Mouse (Mus musculus) embryo, embryonic 10.5 days (tissue): ENCODE results near the gene Tm4sf1.

Source experiments
- DNase-seq: peaks from one replicate; pipeline ENCODE4 v3.0.0-alpha.2; 2015; ENCODE audit warnings: low spot score

Gene Tm4sf1

DNA sequence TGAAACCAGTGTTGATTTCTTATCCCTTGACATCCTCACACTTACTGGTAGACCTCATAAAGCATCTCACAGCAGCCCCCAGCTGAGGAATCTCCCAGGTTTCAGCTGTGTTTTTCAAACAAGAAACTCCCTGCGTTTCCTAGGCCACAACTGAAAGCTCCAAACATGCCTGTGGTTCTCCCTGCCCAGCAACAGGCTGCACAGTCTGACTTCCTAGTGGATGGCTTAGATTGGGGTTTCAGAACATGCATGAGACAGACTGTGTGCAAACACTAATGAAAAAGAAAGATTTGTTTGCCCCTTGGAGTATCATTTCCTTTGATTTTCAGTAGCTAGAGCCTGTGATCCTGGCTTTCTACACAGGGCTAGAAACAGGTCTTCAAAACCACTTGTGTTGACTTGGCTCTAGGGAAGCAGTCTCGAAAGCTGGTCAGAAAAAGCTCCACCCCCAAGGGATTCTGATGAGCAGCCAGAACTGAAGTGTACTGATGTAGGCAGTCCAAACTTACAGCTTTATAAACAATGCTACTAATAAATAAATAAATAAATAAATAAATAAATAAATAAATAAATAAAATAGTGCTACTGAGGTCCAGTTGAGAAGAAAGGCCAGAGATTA lies at the start of gene Tm4sf1:
Gene Tm4sf1 (minus strand): TSS at position 68 of the 619 bp plus-strand sequence.
- no peak for DNase-seq

DNA sequence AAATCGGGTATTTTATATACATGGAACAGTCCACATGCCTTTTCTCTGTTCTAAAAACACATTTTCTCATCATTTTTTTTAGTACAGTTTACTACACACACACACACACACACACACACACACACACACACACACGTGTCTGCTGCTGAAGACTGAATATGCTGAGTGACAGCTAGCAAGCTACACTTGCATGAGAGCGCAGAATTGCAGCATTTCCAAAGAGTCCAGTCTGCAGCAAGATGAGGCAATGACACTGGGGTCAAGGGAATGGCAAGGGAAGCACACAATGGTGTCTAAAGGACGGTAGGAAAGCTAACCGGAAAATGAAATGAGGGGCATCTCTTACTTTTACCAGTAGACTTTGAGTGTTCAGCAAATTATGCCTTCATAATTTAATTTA lies 43.0 kb upstream of the Tm4sf1 start:
- no peak for DNase-seq

DNA sequence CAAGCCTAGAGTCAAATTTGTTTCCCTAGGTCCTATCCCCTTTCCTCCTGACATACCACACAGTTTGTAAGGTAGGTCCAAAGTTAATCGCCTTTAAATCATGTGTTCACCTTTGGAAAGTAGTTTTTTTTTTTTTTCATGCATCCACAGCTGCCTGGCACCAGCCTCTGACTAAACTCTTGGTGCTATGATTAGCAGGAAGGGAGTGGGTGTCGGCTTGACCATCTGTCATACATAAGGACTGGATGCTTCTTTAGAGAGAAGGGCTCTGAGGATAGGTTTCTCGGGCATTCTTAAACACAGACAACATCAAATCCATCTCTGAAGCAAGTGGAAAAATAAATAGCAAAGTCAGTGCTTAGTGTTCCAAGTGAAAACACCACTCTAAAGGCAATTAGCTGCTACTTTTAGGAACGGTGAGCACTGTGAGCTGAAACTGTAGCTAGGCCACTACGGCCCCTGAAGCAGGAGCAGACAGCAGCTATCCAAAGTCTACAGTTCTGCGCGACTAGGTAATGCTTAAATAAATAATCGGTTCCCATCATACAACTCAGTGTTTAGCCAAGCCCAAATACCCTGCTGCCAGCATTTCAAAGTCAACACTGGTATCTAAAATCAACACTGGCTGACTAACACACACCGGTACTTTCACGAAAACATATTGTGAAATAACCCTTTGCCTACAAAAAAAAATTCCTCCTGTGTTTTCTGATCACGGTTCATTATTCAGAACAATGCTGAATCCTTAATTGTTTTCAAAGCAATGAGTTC lies 42.2 kb upstream of the Tm4sf1 start:
- DNase-seq: no peak

DNA sequence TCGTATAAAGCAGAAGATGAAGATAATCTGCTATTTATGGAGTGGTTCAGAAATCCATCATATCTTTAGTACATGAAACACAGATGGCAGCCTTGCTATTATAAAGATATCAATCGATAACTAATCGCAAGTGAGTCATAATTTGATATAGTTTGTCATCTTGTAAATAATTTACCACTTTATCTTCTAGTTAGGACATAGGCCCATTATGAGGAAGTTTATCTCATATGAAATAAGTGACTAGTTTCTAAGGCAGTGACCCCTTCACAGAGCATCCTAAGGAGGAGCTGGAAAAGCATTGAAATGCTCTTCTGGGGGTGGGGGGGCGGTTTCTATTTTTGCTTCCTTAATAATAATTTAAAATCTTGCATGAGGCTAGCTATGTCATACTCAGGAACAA lies 41.2 kb upstream of the Tm4sf1 start:
- no peak for DNase-seq

DNA sequence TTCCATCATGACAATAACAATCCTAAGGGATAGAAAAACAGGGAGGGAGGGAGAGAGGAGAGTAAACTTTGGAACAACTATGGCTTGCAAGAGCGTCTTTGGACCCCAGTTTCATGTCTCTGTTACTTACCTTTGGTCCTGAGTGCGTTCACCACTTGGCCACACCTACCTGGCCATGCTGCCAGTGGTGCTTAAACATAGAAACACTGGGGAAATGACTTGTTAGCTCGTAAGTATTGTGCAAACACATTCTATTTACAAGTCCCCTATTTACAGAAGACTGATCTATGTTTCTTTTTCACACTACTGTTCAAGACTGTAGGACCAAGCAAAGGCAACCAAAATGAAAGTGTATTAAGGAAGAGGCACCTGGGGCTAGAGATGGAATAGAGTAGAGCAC lies 39.5 kb upstream of the Tm4sf1 start:
- DNase-seq: no peak

GRCm38 (mm10) chr3:57335080-57335815 lies 33.5 kb upstream of the Tm4sf1 start:
- no peak for DNase-seq

- no peak for DNase-seq
Measured at GRCm38 (mm10) chr3:57327941-57328340, 26.2 kb upstream of the Tm4sf1 start.

DNA sequence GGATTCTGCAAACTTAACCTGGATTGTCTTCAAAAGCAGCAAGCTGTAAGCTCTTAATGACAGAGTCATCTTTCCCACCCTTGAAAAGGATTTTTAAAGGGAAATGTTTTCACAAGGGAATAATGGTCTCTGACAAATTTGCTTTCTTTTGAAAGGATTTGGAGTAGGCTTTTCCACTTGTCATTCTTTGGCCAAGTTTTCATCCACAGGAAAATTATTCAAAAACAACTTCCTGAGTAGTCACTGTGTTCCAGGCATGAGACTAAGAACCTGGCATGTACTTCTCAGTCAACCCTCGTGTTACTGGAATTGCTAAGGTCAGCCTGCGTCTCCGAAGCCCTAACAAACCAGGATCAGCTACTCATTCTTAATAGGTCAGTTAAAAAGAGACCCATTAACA lies 5.3 kb upstream of the Tm4sf1 start:
- no peak for DNase-seq

- no peak for DNase-seq
Measured at GRCm38 (mm10) chr3:57305564-57305963, 3.8 kb upstream of the Tm4sf1 start.

GRCm38 (mm10) chr3:57304484-57304883 lies 2.7 kb upstream of the Tm4sf1 start:
- no peak for DNase-seq

DNA sequence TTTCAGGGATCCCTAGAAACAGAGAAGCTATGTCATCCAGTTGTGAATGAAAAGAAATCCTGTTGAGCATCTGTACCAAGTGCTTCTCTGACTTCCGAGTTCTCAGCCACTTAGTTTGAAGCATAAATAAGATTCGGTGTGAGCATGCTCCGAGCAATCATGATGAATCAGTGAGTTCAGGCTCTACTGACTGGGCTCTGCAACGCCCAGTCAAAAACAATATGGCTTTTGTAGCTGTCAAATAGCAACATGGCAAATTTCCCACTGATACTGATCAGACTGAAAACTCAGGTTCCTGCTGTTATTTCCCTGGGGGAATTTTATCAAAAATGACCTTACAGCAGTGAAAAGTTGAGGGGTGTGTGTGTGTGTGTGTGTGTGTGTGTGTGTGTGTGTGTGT lies 2.3 kb upstream of the Tm4sf1 start:
- DNase-seq: no peak

- no peak for DNase-seq
Measured at GRCm38 (mm10) chr3:57303486-57303885, 1.7 kb upstream of the Tm4sf1 start.

GRCm38 (mm10) chr3:57302886-57303285 lies 1.1 kb upstream of the Tm4sf1 start:
- DNase-seq: no peak

- DNase-seq: no peak
Measured at GRCm38 (mm10) chr3:57301366-57301765, 422 bp downstream of the Tm4sf1 start.

DNA sequence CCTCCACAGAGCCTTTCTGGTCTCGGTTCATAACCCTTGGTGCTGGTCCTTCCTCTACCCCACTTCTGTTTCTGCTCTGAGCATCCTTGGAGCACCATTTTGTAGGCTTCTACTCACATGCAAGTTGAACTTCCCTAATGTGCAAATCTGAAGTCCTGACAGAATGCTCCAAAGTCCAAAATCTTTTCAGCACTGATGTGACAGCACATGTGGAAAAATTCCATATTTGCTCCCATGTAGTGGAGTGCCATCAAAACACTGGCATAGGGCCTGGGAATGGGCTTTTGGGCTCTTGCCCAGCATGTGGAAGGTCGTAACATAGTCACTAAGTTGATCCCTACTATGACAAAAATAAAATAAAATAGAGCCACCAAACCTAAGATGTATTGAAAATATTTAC lies 3.8 kb downstream of the Tm4sf1 start:
- DNase-seq: no peak

DNA sequence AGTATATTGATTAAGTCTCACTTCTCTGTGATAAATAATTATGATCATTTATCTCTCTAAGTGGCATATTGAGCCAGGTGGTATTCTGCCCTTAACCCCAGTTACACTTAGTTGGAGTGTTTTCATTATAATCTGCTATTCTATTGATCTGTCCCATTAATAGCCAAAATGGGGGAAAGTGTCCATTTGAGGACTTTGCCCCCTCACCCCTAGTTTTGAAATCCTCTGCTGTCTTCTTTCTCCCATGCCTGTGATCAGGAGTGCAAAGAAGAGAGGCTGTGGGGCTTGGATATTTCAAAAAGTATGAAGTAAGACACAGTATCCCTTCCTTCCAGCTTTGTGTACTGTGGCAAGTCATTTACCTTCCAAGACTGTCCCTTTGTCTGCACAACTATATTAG lies 5.2 kb downstream of the Tm4sf1 start:
- DNase-seq: no peak

DNA sequence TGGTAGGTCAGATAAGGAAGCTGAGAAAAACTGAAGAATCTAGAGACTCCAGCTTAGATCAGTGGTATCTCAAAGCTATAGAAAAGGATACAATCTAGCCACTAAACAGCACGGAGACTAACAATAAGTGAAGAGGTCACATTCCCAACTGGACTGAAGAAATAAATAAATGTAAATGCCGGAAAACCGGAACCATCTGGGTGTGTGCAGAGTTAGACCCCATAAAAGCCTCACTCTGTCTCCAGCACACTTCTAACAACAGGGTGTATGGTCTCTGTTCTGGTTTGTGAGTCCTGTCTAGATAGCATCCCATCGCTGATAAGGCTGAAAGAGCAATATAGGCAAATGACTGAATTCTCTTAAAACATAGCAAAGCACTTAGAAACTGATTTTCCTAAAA lies 6.2 kb downstream of the Tm4sf1 start:
- no peak for DNase-seq

DNA sequence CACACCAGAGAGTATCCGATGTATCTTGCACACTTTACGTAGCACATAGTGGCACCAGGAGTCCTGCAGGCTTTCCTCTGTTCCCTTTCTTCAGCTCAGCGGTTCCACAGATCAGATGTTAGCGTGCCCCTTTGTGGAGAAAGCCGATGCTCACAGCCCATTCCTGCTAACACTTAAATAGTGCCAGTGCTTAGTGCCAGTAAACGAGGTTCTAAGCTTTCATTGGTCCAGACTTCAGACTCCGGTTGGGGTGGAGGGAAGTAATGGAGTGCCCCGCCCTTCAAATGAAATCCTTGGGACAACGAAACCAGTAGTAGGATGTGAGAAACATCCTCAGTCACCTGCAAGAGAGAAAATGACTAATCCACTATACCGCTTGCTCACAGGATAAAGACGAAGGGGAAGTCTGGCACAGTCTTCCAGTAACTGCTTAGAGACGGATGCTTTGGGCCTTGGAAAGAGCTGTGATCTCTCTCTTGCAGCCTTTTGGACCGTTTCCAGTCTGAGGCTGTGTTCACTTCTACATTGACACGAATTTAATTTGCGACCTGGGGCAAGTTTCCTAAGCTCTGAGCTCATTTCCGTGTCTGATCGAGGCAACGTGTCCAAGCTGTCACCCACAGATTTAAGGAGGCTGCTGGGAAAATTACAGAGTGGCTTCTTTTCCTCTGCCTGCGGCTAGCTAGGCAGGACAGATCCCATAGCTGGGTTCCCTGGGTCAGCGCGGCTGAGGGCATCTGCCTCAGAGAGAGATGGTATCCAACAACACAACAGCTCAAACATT lies 6.9 kb downstream of the Tm4sf1 start:
- peak; percentile 19 for DNase-seq

DNA sequence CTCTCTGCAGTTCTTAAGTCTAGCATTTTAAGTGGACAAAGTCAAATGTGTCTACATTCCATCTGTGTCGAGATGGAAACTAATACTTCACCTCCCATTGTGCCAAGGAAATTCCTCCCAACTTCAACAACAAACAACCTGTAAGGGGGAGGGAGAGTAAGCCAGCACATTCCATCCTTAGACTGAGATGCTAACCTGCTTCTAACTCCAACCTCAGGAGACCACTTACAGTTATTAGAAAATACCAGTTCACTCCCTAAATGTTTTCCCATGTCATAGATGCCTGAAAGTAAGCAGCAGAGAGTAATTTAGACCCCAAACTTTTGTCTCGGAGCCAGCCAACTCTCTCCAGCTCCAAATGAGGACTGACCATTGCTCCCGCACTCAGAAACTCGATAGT lies 7.9 kb downstream of the Tm4sf1 start:
- no peak for DNase-seq

- DNase-seq: no peak
Measured at GRCm38 (mm10) chr3:57292826-57293225, 9.0 kb downstream of the Tm4sf1 start.

DNA sequence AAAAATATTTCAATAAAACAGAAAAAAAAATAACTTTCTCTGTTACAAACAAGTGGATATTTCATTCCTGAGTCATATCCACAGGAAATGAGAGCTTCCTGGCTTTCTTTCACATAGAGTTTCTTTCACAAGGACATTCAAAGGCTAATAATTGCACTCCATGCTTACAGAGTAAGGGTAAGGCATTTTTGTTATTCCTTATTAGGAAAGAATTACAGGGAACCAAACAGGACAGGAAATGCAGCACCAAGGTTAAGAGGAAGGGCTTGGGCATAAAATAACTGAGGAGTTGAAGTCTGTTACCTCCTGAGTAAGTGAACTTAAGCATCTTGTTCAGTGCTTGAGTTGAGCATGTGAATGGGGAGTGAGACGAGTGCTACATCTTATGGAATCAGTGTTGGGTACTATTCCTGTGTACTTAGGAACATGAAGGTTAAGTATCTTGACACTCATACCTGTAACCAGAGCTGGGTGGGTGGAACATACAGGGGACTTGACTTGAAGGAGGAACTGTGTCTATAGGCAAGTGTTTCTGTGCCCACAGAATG lies 12.8 kb downstream of the Tm4sf1 start:
- DNase-seq: no peak
